Mouse (Mus musculus) hindbrain, embryonic 11.5 days (tissue): ENCODE measurements around the gene Catsper4. TPM values are rescaled to one million over a fixed set of nuclear protein-coding genes. Genes with fewer than 3 reads are reported as not detected.

ENCODE experiments used
- ATAC-seq: fragments of 200-750 bp; cut with Nextera tagmentation; 2 replicates; pipeline ENCODE4 v1.8.0; 2017; ENCODE audit warnings: mild to moderate bottlenecking, moderate TSS enrichment, moderate library complexity; ENCODE audit not compliant: low FRiP score
- DNase-seq: peaks from one replicate; pipeline ENCODE4 v3.0.0-alpha.2; 2015; ENCODE audit warnings: low spot score
- H3K27ac ChIP-seq: fragments of 300-500 bp; sonication (generic); 2 replicates; pipeline ENCODE4 v1.5.1; 2014; ENCODE audit warnings: mild to moderate bottlenecking, low read depth, low read length
- H3K27me3 ChIP-seq: fragments of 300-500 bp; sonication (generic); 2 replicates; pipeline ENCODE4 v1.6.1; 2014; ENCODE audit warnings: mild to moderate bottlenecking, low read length, moderate library complexity, mixed read lengths; ENCODE audit not compliant: control insufficient read depth, insufficient read depth
- H3K36me3 ChIP-seq: fragments of 300-500 bp; sonication (generic); 2 replicates; pipeline ENCODE4 v1.6.1; 2014; ENCODE audit warnings: mild to moderate bottlenecking, low read length, moderate library complexity, mixed read lengths; ENCODE audit not compliant: control insufficient read depth, insufficient read depth
- H3K4me1 ChIP-seq: fragments of 300-500 bp; sonication (generic); replicated peaks from 2 replicates; pipeline ENCODE4 v1.6.1; 2014; ENCODE audit warnings: low read length, mixed read lengths; ENCODE audit not compliant: control insufficient read depth, insufficient read depth
- H3K4me2 ChIP-seq: fragments of 300-500 bp; sonication (generic); replicated peaks from 2 replicates; pipeline ENCODE4 v1.6.1; 2014; ENCODE audit warnings: mild to moderate bottlenecking, low read depth, low read length
- H3K4me3 ChIP-seq: fragments of 300-500 bp; sonication (generic); 2 replicates; pipeline ENCODE4 v1.5.1; 2014; ENCODE audit warnings: low read depth, low read length
- H3K9ac ChIP-seq: fragments of 300-500 bp; sonication (generic); 2 replicates; pipeline ENCODE4 v1.6.1; 2014; ENCODE audit warnings: low read depth, low read length
- H3K9me3 ChIP-seq: fragments of 300-500 bp; sonication (generic); 2 replicates; pipeline ENCODE4 v1.6.1; 2016; ENCODE audit warnings: low read length; ENCODE audit not compliant: control insufficient read depth
- WGBS: fragments of 180-500 bp; shearing (Covaris S2); extraction: QIAGEN DNeasy Blood & Tissue Kit; methylation state at CpG from one replicate; pipeline ENCODE4 v1.1.7; 2014; 5-methylcytosine and 5-hydroxymethylcytosine counted together
- polyA plus RNA-seq: library from polyadenylated mRNA; unstranded; fragments of >200 nt; fragmentation: Nextera tagmentation; extraction: Ambion mirVana; gene quantifications from 2 replicates; pipeline ENCODE4 v1.2.1, GENCODE M21; 2014

Catsper4 gene
- polyA plus RNA-seq, 1 experiment from 2014 or later = not detected

GRCm38 (mm10) chr4:134258354-134258753 is 31.2 kb upstream of the Catsper4 start:
- Histone ChIP-seq H3K4me3 (no peak overlapping the region), H3K4me1 (peaks cover 26% of the 10 kb centered on the region), H3K27ac (no peak overlapping the region), H3K36me3 (no peaks in the 10 kb centered on the region), H3K9ac (no peak overlapping the region), H3K9me3 (no peaks in the 10 kb centered on the region), H3K4me2 (no peak overlapping the region), H3K27me3 (peaks cover 6% of the 10 kb centered on the region)
- 74% methylated on average over 11 of the region's 11 CpGs for WGBS
- ATAC-seq (no peak), DNase-seq (no peak)

GRCm38 (mm10) chr4:134257198-134258009 is 30.2 kb upstream of the Catsper4 start:
- WGBS = 4% methylated on average over 11 of the region's 11 CpGs
- Histone ChIP-seq H3K4me1 (peaks cover 28% of the 10 kb centered on the region), H3K36me3 (no peaks in the 10 kb centered on the region), H3K4me2 (no peak overlapping the region), H3K27me3 (peaks cover 13% of the 10 kb centered on the region), H3K27ac (no peak overlapping the region), H3K4me3 (no peak overlapping the region), H3K9ac (no peak overlapping the region), H3K9me3 (no peaks in the 10 kb centered on the region)
- ATAC-seq (no peak), DNase-seq (peak; percentile 25)

- no peak overlapping the region for H3K4me3 ChIP-seq
- H3K4me1 ChIP-seq = peaks cover 30% of the 10 kb centered on the region
- DNase-seq (peak; percentile 54), ATAC-seq (no peak)
- peak overlapping the region; percentile 19; the same call in 1 of the 2 replicates for H3K4me2 ChIP-seq
- no peaks in the 10 kb centered on the region for H3K9me3 ChIP-seq
- 0 out of 2 replicates have a peak overlapping the region, but pooled peaks have one; percentile 18 for H3K27ac ChIP-seq
- peaks cover 21% of the 10 kb centered on the region for H3K27me3 ChIP-seq
- WGBS = 2% methylated on average over 18 of the region's 19 CpGs
- no peaks in the 10 kb centered on the region for H3K36me3 ChIP-seq
- peak overlapping the region; percentile 20; the same call in 1 of the 2 replicates for H3K9ac ChIP-seq
These were observed 29.4 kb upstream of the Catsper4 start for GRCm38 (mm10) chr4:134256407-134257197.

DNA sequence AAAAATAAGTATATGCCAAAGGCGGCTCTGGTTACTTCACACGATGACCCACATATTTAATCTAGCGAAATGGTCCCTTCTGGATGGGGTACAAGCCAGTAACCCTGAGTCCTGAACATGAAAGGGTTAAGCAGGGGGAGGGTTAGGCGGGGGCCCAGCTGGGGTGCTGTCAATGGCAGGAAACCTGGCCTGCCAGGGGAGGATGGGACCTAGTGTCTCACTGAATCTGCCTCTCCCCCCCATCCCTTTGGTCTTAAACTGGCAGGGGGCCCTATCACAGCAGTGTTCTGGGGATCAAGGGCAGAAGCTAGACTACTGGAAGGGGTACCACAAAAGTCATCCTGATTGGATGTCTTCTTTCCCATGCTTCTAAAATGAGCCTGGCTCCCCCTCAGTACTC is 28.7 kb upstream of the Catsper4 start:
- H3K4me3 ChIP-seq = no peak overlapping the region
- H3K9me3 ChIP-seq = no peaks in the 10 kb centered on the region
- ATAC-seq (0 out of 2 replicates have a peak, but pooled peaks have one; percentile 15), DNase-seq (peak; percentile 31)
- no peaks in the 10 kb centered on the region for H3K36me3 ChIP-seq
- no peak overlapping the region for H3K27ac ChIP-seq
- H3K4me2 ChIP-seq = no peak overlapping the region
- H3K27me3 ChIP-seq = peaks cover 27% of the 10 kb centered on the region
- peaks cover 32% of the 10 kb centered on the region for H3K4me1 ChIP-seq
- WGBS = 12% methylated on average over 4 of the region's 4 CpGs
- no peak overlapping the region for H3K9ac ChIP-seq

DNA sequence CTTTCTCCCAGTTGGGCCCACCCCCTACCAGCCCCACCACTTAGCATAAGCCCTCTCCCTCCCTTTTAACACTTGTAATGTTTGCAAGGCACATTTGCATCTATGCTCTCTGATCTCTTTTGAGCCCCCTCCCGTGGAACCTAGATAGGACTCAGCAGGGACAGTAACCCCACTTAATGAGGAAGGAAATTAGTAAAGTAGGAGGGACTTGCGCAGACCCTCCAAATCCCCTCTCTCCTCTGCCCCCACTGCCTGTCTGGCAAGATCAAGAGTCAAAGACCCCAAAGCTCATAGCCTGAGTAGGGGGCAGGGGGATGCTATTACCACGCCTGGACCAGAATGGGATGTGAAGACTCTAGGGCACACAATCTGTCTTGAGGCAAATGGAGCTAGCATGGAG is 27.7 kb upstream of the Catsper4 start:
- H3K4me2 ChIP-seq = no peak overlapping the region
- H3K4me3 ChIP-seq = no peak overlapping the region
- no peak overlapping the region for H3K9ac ChIP-seq
- ATAC-seq (no peak), DNase-seq (no peak)
- peaks cover 38% of the 10 kb centered on the region for H3K27me3 ChIP-seq
- no peaks in the 10 kb centered on the region for H3K36me3 ChIP-seq
- 11% methylated on average over 3 of the region's 3 CpGs for WGBS
- no peak overlapping the region for H3K27ac ChIP-seq
- H3K9me3 ChIP-seq = no peaks in the 10 kb centered on the region
- peaks cover 32% of the 10 kb centered on the region for H3K4me1 ChIP-seq

DNA sequence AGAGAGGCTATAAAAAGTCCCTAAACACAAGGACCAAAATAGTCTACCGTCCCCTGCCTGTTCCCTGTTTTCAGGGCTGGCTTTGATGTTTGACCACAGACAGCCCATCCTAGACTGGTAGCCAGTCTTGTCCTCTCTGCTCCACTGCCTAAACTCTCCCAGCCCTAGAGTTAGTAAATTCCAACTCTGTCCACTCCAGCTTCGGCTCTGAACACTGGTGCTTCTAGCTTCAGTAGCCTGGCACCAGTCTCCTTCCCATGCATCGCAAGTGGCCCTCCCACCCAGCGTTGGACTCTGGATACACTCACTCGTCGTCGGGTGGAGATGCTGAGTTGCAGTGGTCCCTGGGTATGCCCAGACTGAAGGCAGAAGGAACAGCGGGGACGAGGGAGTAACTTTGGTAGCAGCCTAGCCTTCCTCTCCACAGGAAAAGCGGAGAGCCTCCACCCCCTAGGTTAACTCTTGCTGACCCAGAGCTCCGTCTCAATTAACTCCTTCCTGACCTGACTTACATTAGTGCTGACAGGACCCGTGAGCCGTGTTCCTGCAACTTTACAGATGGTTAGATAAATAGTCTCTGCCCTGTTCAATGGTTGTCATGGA is 26.6 kb upstream of the Catsper4 start, which contains the start of gene Grrp1:
Gene Grrp1, minus strand, starts transcription at position 385 of the 603 bp plus-strand sequence.
- peaks cover 45% of the 10 kb centered on the region for H3K27me3 ChIP-seq
- WGBS = under 1% methylated on average over 13 of the region's 13 CpGs
- H3K36me3 ChIP-seq = no peaks in the 10 kb centered on the region
- peak within 1 kb of the TSS; percentile 27 for H3K4me2 ChIP-seq
- no peak within 1 kb of the TSS for H3K9ac ChIP-seq
- no peaks in the 10 kb centered on the region for H3K9me3 ChIP-seq
- DNase-seq (peak; percentile 62), ATAC-seq (no peak)
- H3K4me1 ChIP-seq = peaks cover 35% of the 10 kb centered on the region
- H3K4me3 ChIP-seq = peak within 1 kb of the TSS; percentile 19
- no peak within 1 kb of the TSS for H3K27ac ChIP-seq

DNA sequence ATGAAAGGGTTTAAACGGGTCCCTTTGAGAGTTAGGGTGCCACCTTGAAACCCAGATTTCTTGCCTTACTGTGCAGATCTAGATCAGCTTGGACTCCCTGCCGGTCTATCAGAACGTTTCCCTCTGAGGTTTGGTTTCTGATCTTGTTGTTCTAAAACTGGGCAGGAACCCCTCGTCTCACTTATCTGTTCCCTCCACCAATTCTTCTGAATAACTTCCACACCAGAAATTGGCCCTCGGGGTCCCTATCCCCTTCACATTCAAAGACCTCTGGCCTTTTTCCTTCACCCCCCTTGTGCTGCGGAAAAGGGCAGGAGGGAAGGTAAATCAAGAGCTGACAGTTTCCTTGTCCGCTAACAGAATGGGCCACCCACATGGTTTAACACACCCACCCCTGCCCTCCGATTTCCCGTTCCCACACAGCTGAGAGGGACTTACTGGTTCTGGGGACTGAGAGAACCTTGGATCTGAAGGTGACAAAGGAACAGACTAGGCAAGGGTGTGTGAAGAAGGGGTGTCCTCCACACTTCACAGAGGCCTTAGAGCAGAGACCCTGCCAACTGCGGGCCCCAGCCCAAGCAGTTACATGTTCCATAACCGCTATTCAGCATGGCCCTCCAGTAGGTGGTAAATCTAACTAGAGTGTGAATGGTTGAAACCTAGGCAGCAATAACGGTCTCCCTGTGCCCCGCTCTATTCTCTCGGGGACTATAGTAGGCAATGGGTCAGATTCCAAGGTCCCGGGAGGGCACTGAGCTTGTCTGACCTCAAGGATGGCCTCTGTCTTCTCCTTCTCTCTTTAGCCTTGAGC is 25.9 kb upstream of the Catsper4 start:
- H3K4me1 ChIP-seq = peaks cover 35% of the 10 kb centered on the region
- H3K4me3 ChIP-seq = peak overlapping the region; percentile 19; the same call in 1 of the 2 replicates
- peak; percentile 45 for DNase-seq
- H3K9ac ChIP-seq = no peak overlapping the region
- no peak for ATAC-seq
- H3K27me3 ChIP-seq = peaks cover 47% of the 10 kb centered on the region
- H3K36me3 ChIP-seq = no peaks in the 10 kb centered on the region
- no peaks in the 10 kb centered on the region for H3K9me3 ChIP-seq
- 4% methylated on average over 15 of the region's 15 CpGs for WGBS
- peak overlapping the region; percentile 27 for H3K4me2 ChIP-seq
- no peak overlapping the region for H3K27ac ChIP-seq
